Mouse (Mus musculus) small intestine, adult 10 weeks (tissue): ENCODE measurements around the gene Sbp. TPM values are rescaled to one million over a fixed set of nuclear protein-coding genes. Genes with fewer than 3 reads are reported as not detected.

Experiments used
- polyA plus RNA-seq: library from polyadenylated mRNA; stranded (reverse); fragments of 350-450 nt; fragmentation: Illumina TruSeq; extraction: RNeasy Lipid Tissue Mini Kit (QIAGEN cat#74804); gene quantifications from one replicate; pipeline ENCODE4 v1.2.3, GENCODE M21; 2014; ENCODE audit warnings: low replicate concordance

The Sbp gene
- polyA plus RNA-seq, result not detected

DNA sequence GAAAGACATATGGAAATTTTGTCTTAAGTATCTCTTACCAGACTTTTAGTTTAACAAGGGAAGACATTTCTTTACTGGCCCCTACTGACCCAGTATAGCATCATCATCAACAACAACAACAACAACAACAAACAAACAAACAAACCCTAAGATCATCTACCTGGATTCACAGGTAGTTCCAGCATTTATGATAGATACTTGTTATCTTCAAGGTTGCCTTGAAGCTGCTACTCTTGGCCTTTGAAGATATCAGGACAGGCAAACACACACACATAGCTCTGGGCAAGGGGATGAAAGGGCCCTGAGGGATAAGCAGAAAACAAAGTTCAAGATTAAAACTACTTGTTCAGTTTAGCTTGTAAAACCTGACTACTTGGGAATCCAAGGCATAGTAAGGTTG is at the start of gene Sbp:
Sbp (plus strand) TSS at position 301 of the 400 bp plus-strand sequence.

DNA sequence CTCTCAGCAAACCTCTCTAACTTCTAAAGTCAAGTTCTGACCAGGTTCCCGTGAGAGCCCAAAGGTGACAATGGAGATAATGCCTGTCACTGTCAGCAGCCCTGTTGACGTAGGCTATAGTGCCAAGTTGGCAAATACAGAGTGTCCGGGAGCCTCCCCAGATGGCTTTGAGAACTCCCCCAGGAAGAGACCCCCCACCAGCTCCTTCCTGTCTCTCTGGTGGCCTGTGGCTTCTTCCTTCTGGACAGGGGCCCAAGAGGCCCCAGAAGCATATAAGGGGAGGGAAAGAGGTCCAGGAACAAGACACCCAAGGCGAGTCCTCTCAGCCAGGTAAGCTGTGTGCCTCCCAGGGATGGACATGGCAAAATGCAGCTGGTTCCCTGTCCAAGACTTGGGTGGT is 24.3 kb upstream of the Sbp start, which contains the start of gene Dcpp3:
Dcpp3 (plus strand) TSS at position 301 of the 400 bp plus-strand sequence.

DNA sequence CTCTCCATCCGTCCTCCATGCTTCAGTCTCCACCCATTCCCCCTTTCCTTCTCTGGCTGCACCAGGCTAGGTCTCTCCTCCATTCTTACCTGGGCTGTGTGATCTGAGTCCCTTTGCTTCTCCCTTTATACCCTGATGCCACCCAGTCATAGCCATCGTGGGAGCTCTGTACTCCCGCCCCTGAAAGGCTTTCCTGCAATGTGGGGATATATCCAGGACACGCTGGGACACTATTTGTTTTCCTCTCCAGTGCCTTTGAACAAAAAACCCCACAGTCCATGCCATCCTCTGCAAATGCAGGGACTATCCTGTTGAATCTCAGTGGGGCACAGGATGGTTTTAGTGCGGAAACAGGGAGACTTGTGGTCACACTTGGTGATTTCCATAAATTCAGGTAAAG is 13.7 kb downstream of the Sbp start, which contains the start of gene Sbpl:
Sbpl (minus strand) TSS at position 101 of the 400 bp plus-strand sequence.

DNA sequence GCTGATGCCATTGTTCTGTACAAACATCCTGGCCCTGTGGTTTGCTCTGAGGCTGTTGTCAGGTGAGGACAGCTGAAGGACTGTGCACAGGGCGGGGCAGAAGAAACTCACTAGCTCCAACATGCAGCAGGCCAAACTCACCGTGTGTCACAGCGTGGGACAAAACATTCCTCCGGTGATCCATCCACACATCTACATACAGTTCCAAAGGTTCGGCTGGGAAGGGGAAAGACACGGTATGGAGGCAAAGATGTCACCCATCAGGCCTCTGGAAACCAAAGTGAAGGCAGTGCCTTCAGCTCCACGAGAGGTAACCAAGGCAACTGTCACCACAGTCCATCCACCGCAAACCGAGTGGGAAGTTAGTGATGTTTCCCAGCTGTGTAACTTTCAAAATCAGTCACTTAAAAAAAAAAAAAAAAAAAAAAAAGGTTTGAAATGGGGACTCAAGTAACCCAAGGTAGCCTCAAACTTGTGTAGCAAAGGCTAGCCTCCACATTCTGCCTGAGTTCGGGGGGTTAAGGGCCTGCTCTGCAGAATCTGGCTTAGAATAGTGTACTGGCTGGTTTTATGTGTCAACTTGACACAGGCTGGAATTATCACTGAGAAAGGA is 38.9 kb downstream of the Sbp start, which contains the start of gene Prss30:
Prss30 (minus strand) TSS at position 270 of the 613 bp plus-strand sequence.

Other genes with a start within 250 kb of the Sbp start
- not detected for gene 1520401A03Rik, start 218.9 kb upstream of the Sbp start, polyA plus RNA-seq
- 1.6 TPM for gene Pkmyt1, start 215.3 kb upstream of the Sbp start, polyA plus RNA-seq
- gene Paqr4, start 200.8 kb upstream of the Sbp start, polyA plus RNA-seq, result 6.4 TPM
- gene Kremen2, start 195.8 kb upstream of the Sbp start, polyA plus RNA-seq, result not detected
- gene Flywch1, start 170.1 kb upstream of the Sbp start, polyA plus RNA-seq, result 0.78 TPM
- not detected for gene Flywch2, start 155.6 kb upstream of the Sbp start, polyA plus RNA-seq
- gene Srrm2, start 151.1 kb upstream of the Sbp start, polyA plus RNA-seq, result 109 TPM
- 18.9 TPM for gene Elob, start 112.5 kb upstream of the Sbp start, polyA plus RNA-seq
- gene Prss33, start 105.6 kb upstream of the Sbp start, polyA plus RNA-seq, result not detected
- gene Prss32, start 97.8 kb upstream of the Sbp start, polyA plus RNA-seq, result 6.8 TPM
- 1.1 TPM for gene Prss41, start 97.5 kb upstream of the Sbp start, polyA plus RNA-seq
- gene Prss21, start 73.6 kb upstream of the Sbp start, polyA plus RNA-seq, result not detected
- not detected for gene Dcpp1, start 60.8 kb upstream of the Sbp start, polyA plus RNA-seq
- not detected for gene Dcpp2, start 60.8 kb upstream of the Sbp start, polyA plus RNA-seq
- gene Dcpp3, start 24.2 kb upstream of the Sbp start, polyA plus RNA-seq, result not detected
- gene Sbpl, start 13.6 kb downstream of the Sbp start, polyA plus RNA-seq, result not detected
- gene Prss30, start 38.9 kb downstream of the Sbp start, polyA plus RNA-seq, result 4.3 TPM
- gene Prss22, start 56.4 kb downstream of the Sbp start, polyA plus RNA-seq, result not detected
- not detected for gene Prss27, start 96.5 kb downstream of the Sbp start, polyA plus RNA-seq
- 107 TPM for gene Kctd5, start 131.8 kb downstream of the Sbp start, polyA plus RNA-seq
- 35.3 TPM for gene Pdpk1, start 209.3 kb downstream of the Sbp start, polyA plus RNA-seq
- gene Amdhd2, start 222.1 kb downstream of the Sbp start, polyA plus RNA-seq, result 0.74 TPM
- 38.1 TPM for gene Atp6v0c, start 228.0 kb downstream of the Sbp start, polyA plus RNA-seq